Mouse (Mus musculus): ENCODE results near the gene Pagr1a. TPM values are rescaled to one million over a fixed set of nuclear protein-coding genes. Genes with fewer than 3 reads are reported as not detected.

The Pagr1a gene
- polyA plus RNA-seq (2012; ENCODE audit: insufficient read depth, low replicate concordance): 15.8 and 94.8 TPM in 2 replicates

DNA sequence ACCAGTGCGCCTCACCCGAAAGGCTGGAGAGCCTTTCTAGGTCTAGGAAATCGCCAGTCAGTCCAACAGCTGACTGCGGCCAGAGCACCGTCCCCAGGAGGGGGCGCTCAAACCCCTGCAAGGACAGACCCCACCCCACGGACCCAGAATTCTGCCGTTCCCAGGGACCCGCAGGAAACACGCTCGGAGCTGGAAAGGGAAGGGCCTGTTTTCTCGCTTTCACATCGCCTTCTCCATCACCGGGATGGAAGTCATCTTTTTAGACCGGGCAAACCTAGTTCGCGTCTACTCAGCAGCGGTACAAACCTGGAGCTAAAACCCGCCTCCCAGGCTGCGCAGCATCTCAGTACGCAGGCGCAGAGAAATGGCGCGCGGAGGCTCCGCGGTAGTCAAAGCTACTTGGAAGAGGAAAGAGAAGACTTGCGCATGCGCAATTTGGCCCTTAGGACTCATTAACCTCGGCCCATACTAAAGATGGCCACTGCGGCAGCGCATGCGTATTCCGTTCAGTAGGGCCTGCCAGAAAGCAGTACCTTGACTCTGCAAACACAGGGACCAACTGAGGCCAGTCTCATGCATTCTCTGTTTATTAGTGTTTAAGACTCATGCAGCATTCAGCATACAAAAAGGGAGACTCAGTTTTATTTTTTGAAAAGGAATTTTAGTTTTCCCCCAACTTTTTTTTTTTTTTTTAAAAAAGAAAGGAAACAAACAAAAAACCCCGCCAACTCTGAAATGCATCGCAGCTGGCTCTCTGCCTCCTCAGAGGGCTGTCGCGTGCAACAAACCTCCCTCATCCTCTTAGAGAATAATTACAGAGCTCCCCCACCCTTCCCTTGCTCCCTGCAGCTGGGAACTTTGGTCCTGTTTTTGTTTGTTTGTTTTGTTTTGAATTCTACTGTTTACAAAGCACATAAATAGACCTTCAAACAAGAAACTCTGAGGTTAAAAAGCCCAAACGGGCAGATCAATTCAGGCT lies at the start of gene Pagr1a:
TSS of gene Pagr1a (minus strand) at position 382 of the 979 bp plus-strand sequence.
- peaks cover 46% of the 10 kb centered on the region for H3K36me3 ChIP-seq (replicated peaks; ENCODE audit: low read length)
- H3K27me3 ChIP-seq (replicated peaks): no peaks in the 10 kb centered on the region
- TF ChIP-seq GATA1 (IDR thresholded peaks at IDR 0.05; ENCODE audit: borderline replicate concordance, low read length): no peak
- TF ChIP-seq FLI1 (IDR thresholded peaks at IDR 0.05; ENCODE audit: low read length): no peak; the same call in 1 of the 2 replicates
- peaks cover 79% of the 10 kb centered on the region for H3K4me1 ChIP-seq
- H3K9me3 ChIP-seq: no peaks in the 10 kb centered on the region
- H3K4me3 ChIP-seq (replicated peaks): peak within 1 kb of the TSS; percentile 96

DNA sequence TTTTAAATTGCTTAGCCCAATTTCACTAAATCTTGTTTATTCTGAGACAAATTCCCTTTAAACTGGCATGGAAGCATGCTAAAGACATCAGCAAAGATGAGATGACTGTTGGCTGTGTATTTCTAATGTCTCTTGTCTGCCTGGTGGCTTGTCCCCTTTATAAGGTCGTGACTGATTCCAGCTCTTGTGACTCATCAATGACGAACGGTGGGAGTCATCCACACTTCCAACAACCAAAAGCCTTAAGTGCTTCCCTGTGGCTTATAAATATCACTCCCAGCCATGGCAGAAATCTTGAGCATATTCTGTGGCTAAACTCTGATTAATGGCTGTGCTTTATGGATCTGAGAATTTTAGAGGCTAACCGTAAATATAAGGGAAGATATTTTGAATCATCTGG lies 49.2 kb upstream of the Pagr1a start:
- Histone ChIP-seq H3K4me1 (peaks cover 3% of the 10 kb centered on the region), H3K9me3 (peaks cover 13% of the 10 kb centered on the region), H3K27me3 (replicated peaks) (peaks cover 23% of the 10 kb centered on the region), H3K4me3 (replicated peaks) (no peak overlapping the region), H3K36me3 (replicated peaks; ENCODE audit: low read length) (no peaks in the 10 kb centered on the region)
- no peak for TF ChIP-seq FLI1 (IDR thresholded peaks at IDR 0.05; ENCODE audit: low read length)
- TF ChIP-seq GATA1 (IDR thresholded peaks at IDR 0.05; ENCODE audit: borderline replicate concordance, low read length): no peak

DNA sequence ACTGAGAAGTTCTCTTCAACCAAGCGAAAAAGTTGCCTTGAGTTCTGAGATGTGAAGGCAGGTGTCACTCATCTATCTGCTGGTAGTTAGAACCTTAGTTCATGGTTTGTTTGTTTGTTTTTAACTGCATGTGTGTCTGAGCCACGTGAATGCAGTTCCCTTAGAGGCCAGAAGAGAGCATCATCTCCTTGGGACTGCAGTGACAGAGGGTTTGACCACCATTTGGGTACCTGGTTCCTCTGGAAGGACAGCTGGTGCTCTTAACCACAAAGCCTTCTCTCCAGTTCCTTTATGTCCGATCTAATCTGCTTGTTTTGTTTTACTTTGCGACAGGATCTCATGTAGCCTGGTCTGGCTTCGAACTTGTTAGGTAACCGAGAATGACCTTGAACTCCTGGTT lies 48.4 kb upstream of the Pagr1a start:
- H3K4me1 ChIP-seq: peaks cover 3% of the 10 kb centered on the region; the same call in 1 of the 2 replicates
- H3K36me3 ChIP-seq (replicated peaks; ENCODE audit: low read length): no peaks in the 10 kb centered on the region
- peaks cover 23% of the 10 kb centered on the region for H3K27me3 ChIP-seq (replicated peaks)
- no peak for TF ChIP-seq GATA1 (IDR thresholded peaks at IDR 0.05; ENCODE audit: borderline replicate concordance, low read length)
- TF ChIP-seq FLI1 (IDR thresholded peaks at IDR 0.05; ENCODE audit: low read length): no peak
- H3K4me3 ChIP-seq (replicated peaks): no peak overlapping the region
- H3K9me3 ChIP-seq: peaks cover 13% of the 10 kb centered on the region

DNA sequence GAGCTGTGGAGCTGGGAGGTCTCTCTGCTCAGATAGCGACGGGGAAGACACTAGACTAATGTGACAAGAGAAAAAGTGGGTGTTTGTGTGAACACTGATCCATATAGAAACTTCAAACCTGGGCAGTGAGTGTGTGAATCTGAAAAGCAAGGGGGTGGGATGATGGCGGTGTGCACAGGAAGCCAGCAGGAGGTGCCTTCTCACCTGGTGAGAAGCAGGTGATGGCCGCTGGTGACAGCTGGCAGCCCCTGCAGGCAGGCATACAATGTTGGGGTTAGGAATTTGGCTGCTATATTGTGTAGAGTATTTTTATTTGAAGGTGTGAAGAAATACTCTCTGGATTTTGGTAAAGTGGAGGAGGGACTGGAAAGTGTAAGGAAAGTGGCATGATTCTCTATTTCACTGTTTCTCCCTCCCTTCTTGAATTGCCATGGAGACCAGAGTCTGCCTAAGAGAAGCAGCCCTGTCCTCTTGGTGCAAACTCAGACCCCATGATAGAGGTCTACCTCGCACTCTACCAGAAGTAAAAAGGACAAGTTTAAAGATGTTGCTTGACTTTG lies 38.0 kb upstream of the Pagr1a start:
- Histone ChIP-seq H3K4me3 (replicated peaks) (no peak overlapping the region), H3K9me3 (peaks cover 7% of the 10 kb centered on the region; the same call in 1 of the 2 replicates), H3K4me1 (peaks cover 15% of the 10 kb centered on the region; the same call in 1 of the 2 replicates), H3K36me3 (replicated peaks; ENCODE audit: low read length) (no peaks in the 10 kb centered on the region), H3K27me3 (replicated peaks) (peaks cover 64% of the 10 kb centered on the region)
- no peak for TF ChIP-seq FLI1 (IDR thresholded peaks at IDR 0.05; ENCODE audit: low read length)

DNA sequence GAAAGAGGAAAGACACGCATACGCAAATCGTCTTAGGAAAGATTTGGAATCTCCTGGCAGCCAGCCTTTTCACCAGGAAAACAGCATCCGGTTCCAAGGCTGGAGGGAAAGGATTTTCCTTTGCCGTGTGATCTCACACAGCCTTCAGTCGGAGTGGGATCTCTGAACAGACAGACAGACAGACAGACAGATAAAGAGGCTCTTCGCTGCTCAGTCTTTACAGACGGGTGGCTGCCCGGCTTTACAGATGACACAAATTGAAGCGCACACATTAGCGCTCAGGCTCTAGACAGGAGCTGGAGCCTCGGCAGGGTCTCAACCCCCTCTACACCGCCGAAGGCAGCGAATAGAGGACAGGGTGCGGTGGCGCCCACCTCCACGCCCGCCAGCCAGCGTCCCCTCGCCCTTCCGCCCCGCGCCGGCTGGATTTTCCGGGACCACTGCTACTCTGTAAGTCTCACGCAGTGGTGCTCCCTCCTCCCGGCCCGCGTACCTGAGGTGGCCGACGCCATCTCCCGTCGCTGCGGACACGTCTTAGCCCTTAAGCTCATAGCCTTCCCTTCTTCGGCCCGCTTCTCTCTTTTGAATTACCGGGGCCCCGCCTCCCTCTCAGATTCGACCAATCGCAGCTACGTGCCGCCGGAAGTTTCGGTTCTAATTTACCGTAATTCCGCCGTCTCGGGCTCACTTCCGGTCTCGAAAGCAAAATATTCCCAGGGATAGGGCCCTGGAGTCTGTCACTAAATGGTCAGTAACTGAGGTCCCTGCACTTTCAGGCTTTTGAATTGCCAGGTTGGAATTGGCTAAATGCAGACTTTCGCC lies 24.9 kb upstream of the Pagr1a start, which contains the start of gene Kif22:
TSS of gene Kif22 (minus strand) at position 621 of the 822 bp plus-strand sequence.
- H3K9me3 ChIP-seq: peaks cover 7% of the 10 kb centered on the region; the same call in 1 of the 2 replicates
- H3K27me3 ChIP-seq (replicated peaks): peaks cover 2% of the 10 kb centered on the region
- peak within 1 kb of the TSS; percentile 100 for H3K4me3 ChIP-seq (replicated peaks)
- TF ChIP-seq FLI1 (IDR thresholded peaks at IDR 0.05; ENCODE audit: low read length): peak; percentile 96; the same call in 1 of the 2 replicates
- no peak for TF ChIP-seq GATA1 (IDR thresholded peaks at IDR 0.05; ENCODE audit: borderline replicate concordance, low read length)
- peaks cover 16% of the 10 kb centered on the region for H3K36me3 ChIP-seq (replicated peaks; ENCODE audit: low read length)
- peaks cover 31% of the 10 kb centered on the region for H3K4me1 ChIP-seq

DNA sequence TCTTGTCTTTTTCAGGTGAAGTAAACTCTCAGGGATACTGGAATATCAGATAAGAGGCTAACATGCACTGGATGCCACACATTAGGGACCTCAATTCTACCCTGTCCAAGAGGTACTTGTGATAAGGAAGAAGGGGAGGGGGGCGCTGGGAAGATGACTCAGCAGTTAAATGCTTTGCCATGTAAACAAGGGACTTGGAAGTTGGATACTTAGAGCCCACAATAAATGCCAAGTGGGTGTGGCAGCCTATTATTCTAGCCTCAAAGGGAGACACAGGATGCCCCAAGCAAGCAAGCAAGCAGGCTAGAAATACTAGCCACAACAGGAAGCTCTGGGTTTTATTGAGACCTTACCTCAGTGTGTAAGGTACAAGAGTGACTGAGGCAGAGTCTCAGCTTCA lies 14.1 kb upstream of the Pagr1a start:
- H3K4me3 ChIP-seq (replicated peaks): peak overlapping the region; percentile 67
- no peak for TF ChIP-seq GATA1 (IDR thresholded peaks at IDR 0.05; ENCODE audit: borderline replicate concordance, low read length)
- no peak for TF ChIP-seq FLI1 (IDR thresholded peaks at IDR 0.05; ENCODE audit: low read length)
- no peaks in the 10 kb centered on the region for H3K27me3 ChIP-seq (replicated peaks)
- H3K9me3 ChIP-seq: no peaks in the 10 kb centered on the region
- peaks cover 52% of the 10 kb centered on the region for H3K4me1 ChIP-seq
- H3K36me3 ChIP-seq (replicated peaks; ENCODE audit: low read length): peaks cover 81% of the 10 kb centered on the region

DNA sequence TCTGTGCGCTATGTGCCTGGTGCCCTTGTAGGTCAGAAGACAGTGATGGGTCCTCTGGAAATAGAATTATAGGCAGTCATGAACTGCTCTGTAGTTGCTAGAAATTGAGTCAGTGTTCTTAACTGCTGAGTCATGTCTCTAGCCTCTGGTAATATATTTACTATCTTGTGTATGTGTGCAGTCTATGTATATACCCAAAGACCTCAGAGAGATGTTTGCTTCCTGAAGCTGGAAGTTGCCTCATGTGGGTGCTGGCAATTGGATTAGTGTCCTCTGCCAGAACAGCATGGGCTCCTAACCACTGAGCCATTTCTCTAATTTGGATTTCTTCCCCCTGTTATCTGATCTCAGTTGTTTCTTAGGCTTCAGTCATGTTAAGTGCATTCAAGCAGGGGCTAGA lies 13.0 kb upstream of the Pagr1a start:
- no peak overlapping the region for H3K4me3 ChIP-seq (replicated peaks)
- H3K36me3 ChIP-seq (replicated peaks; ENCODE audit: low read length): peaks cover 72% of the 10 kb centered on the region
- TF ChIP-seq FLI1 (IDR thresholded peaks at IDR 0.05; ENCODE audit: low read length) (no peak), GATA1 (IDR thresholded peaks at IDR 0.05; ENCODE audit: borderline replicate concordance, low read length) (no peak)
- peaks cover 56% of the 10 kb centered on the region for H3K4me1 ChIP-seq
- no peaks in the 10 kb centered on the region for H3K27me3 ChIP-seq (replicated peaks)
- H3K9me3 ChIP-seq: no peaks in the 10 kb centered on the region

DNA sequence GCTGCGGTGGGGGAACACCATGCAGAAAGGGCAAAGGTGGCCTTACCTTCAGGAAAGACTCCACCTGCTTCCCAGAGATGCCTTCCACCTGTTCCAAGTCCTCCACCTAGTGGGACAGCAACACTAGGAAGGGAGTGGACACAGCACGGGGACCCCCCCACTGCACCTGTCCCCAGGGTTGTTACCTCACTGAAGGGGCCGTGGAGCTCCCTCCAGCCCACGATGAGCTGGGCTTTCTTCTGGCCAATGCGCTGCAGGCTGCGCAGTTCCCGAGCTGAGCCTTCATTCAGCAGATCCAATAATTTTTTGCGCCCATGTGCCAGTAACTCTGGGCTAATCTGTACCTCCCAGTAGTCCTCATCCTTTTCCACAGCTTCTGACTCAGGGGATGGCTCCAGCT lies 10.7 kb upstream of the Pagr1a start:
- H3K27me3 ChIP-seq (replicated peaks): no peaks in the 10 kb centered on the region
- H3K36me3 ChIP-seq (replicated peaks; ENCODE audit: low read length): peaks cover 70% of the 10 kb centered on the region
- H3K4me1 ChIP-seq: peaks cover 79% of the 10 kb centered on the region
- TF ChIP-seq FLI1 (IDR thresholded peaks at IDR 0.05; ENCODE audit: low read length) (no peak), GATA1 (IDR thresholded peaks at IDR 0.05; ENCODE audit: borderline replicate concordance, low read length) (no peak)
- peak overlapping the region; percentile 96 for H3K4me3 ChIP-seq (replicated peaks)
- no peaks in the 10 kb centered on the region for H3K9me3 ChIP-seq

DNA sequence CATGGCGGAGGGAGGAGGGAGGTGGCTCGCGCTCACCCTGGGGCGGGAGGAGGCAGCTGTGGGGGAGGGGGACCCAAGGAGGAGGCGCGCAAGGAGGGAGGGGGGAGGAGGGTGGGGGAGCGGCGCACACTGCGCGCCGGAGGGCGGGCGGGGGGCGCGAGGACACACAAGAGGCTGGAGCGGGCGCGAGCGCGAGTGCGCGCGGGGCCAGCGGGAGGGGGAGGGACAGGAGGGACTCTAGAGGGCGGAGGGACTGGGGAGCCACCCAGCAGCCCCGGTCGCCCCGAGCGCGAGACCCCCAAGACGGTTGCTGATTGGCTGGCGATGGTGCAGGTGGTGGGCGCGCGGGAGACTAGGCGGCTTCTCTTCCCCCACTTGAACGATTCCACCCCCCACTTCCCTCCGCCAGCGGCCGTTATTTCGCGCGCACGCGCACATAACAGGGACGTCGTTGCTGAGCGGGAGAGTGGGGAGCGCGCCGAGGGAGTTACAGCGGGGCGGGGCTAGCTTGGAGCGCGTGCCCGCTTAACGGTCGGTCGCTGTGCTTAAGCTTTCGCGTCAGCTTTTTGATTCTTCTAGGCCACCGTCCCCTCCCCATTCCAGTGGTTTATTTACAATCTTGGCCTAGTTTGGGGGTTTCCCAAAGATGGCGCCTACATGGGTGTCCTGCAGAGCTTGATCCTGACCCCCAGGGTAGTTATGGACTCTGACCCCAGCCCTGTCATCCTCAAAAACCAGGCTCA lies 10.0 kb upstream of the Pagr1a start, which contains the start of gene Maz:
TSS of gene Maz (minus strand) at position 54 of the 743 bp plus-strand sequence.
- H3K27me3 ChIP-seq (replicated peaks): no peaks in the 10 kb centered on the region
- no peaks in the 10 kb centered on the region for H3K9me3 ChIP-seq
- TF ChIP-seq FLI1 (IDR thresholded peaks at IDR 0.05; ENCODE audit: low read length) (no peak), GATA1 (IDR thresholded peaks at IDR 0.05; ENCODE audit: borderline replicate concordance, low read length) (no peak)
- H3K4me1 ChIP-seq: peaks cover 82% of the 10 kb centered on the region
- H3K4me3 ChIP-seq (replicated peaks): peak within 1 kb of the TSS; percentile 96
- peaks cover 70% of the 10 kb centered on the region for H3K36me3 ChIP-seq (replicated peaks; ENCODE audit: low read length)
